Mouse (Mus musculus) small intestine, adult 2 months (tissue): ENCODE data around the gene Terb1. TPM values are rescaled to one million over a fixed set of nuclear protein-coding genes. Genes with fewer than 3 reads are reported as not detected.

ENCODE experiments used
- H3K27ac ChIP-seq: fragments of 200-500 bp; 2 replicates; pipeline ENCODE4 v1.5.1; 2012; ENCODE audit warnings: low read depth, low read length, control low read depth, inconsistent platforms; ENCODE audit not compliant: insufficient read depth
- H3K27me3 ChIP-seq: fragments of 200-500 bp; 2 replicates; pipeline ENCODE4 v1.6.1; 2012; ENCODE audit warnings: mild to moderate bottlenecking, moderate library complexity, low read length, inconsistent platforms; ENCODE audit not compliant: control insufficient read depth, insufficient read depth
- H3K36me3 ChIP-seq: fragments of 200-500 bp; 2 replicates; pipeline ENCODE4 v1.6.1; 2012; ENCODE audit warnings: mild to moderate bottlenecking, low read length, control low read depth, inconsistent platforms; ENCODE audit not compliant: control insufficient read depth, insufficient read depth
- H3K4me1 ChIP-seq: fragments of 200-500 bp; 2 replicates; pipeline ENCODE4 v1.6.1; 2012; ENCODE audit warnings: low read length, inconsistent platforms, mixed read lengths; ENCODE audit not compliant: control insufficient read depth, insufficient read depth, insufficient read length
- H3K4me3 ChIP-seq: fragments of 200-500 bp; 2 replicates; pipeline ENCODE4 v1.5.1; 2012; ENCODE audit warnings: low read depth, mild to moderate bottlenecking, control low read depth, inconsistent platforms, low read length, moderate library complexity
- CTCF ChIP-seq: fragments of 200-500 bp; IDR thresholded peaks from 2 replicates; pipeline ENCODE4 v1.5.1; 2012; ENCODE audit warnings: low read depth, mild to moderate bottlenecking, control low read depth, inconsistent platforms, low read length, moderate library complexity, mixed read lengths; ENCODE audit not compliant: insufficient replicate concordance, insufficient read length; ENCODE audit errors: extremely low read depth
- POLR2A ChIP-seq: fragments of 200-500 bp; IDR thresholded peaks from 2 replicates; pipeline ENCODE4 v1.6.1; 2012; ENCODE audit warnings: low read depth, mild to moderate bottlenecking, control low read depth, inconsistent platforms, low read length, moderate library complexity
- WGBS: fragments of 180-500 bp; shearing (Covaris S2); methylation state at CpG from one replicate; pipeline ENCODE4 v1.1.7; 2018; 5-methylcytosine and 5-hydroxymethylcytosine counted together
- polyA plus RNA-seq: library from polyadenylated mRNA; depleted of rRNA; stranded (reverse); fragments of >200 nt; gene quantifications from 2 replicates; pipeline ENCODE4 v1.2.3, GENCODE M21; 2012

Gene Terb1
- polyA plus RNA-seq, 1 experiment = not detected

- H3K36me3 ChIP-seq = no peaks in the 10 kb centered on the region
- H3K27me3 ChIP-seq = peaks cover 26% of the 10 kb centered on the region
- no peak overlapping the region for H3K4me3 ChIP-seq
- H3K27ac ChIP-seq = no peak overlapping the region
- H3K4me1 ChIP-seq = peaks cover 9% of the 10 kb centered on the region
- WGBS = 63% methylated on average over 7 of the region's 7 CpGs
- TF ChIP-seq POLR2A = no peak
- TF ChIP-seq CTCF = no peak
Observed at GRCm38 (mm10) chr8:104540238-104540637, 30.5 kb upstream of the Terb1 start.

GRCm38 (mm10) chr8:104539566-104539965 is 29.9 kb upstream of the Terb1 start:
- no peak overlapping the region for H3K27ac ChIP-seq
- no peak for TF ChIP-seq POLR2A
- no peak for TF ChIP-seq CTCF
- WGBS = 68% methylated on average over 2 of the region's 2 CpGs
- H3K27me3 ChIP-seq = peaks cover 26% of the 10 kb centered on the region
- no peaks in the 10 kb centered on the region for H3K36me3 ChIP-seq
- H3K4me3 ChIP-seq = no peak overlapping the region
- H3K4me1 ChIP-seq = peaks cover 9% of the 10 kb centered on the region

- H3K36me3 ChIP-seq = no peaks in the 10 kb centered on the region
- no peak overlapping the region for H3K4me3 ChIP-seq
- H3K4me1 ChIP-seq = peaks cover 9% of the 10 kb centered on the region
- H3K27me3 ChIP-seq = peaks cover 26% of the 10 kb centered on the region
- no peak for TF ChIP-seq CTCF
- no peak for TF ChIP-seq POLR2A
- WGBS = 90% methylated on average over 4 of the region's 4 CpGs
- no peak overlapping the region for H3K27ac ChIP-seq
Observed at GRCm38 (mm10) chr8:104538896-104539295, 29.2 kb upstream of the Terb1 start.

- Histone ChIP-seq H3K27ac (0 out of 2 replicates have a peak overlapping the region, but pooled peaks have one; percentile 50), H3K36me3 (no peaks in the 10 kb centered on the region), H3K27me3 (peaks cover 8% of the 10 kb centered on the region), H3K4me3 (no peak overlapping the region), H3K4me1 (peaks cover 5% of the 10 kb centered on the region)
- 80% methylated on average over 4 of the region's 4 CpGs for WGBS
- no peak for TF ChIP-seq POLR2A
- no peak for TF ChIP-seq CTCF
Observed at GRCm38 (mm10) chr8:104536028-104536427, 26.3 kb upstream of the Terb1 start.

- Histone ChIP-seq H3K4me1 (no peaks in the 10 kb centered on the region; the same call in 1 of the 2 replicates), H3K4me3 (peak overlapping the region; percentile 97), H3K36me3 (no peaks in the 10 kb centered on the region; the same call in 1 of the 2 replicates), H3K27ac (peak overlapping the region; percentile 50), H3K27me3 (peaks cover 2% of the 10 kb centered on the region)
- 5% methylated on average over 7 of the region's 7 CpGs for WGBS
- TF ChIP-seq CTCF (no peak), POLR2A (no peak)
Observed at GRCm38 (mm10) chr8:104535378-104535777, 25.7 kb upstream of the Terb1 start.

GRCm38 (mm10) chr8:104534779-104535141 is 25.1 kb upstream of the Terb1 start:
- Histone ChIP-seq H3K4me1 (no peaks in the 10 kb centered on the region; the same call in 1 of the 2 replicates), H3K27ac (peak overlapping the region; percentile 50), H3K4me3 (peak overlapping the region; percentile 97), H3K27me3 (no peaks in the 10 kb centered on the region), H3K36me3 (peaks cover 3% of the 10 kb centered on the region)
- 2% methylated on average over 9 of the region's 9 CpGs for whole genome bisulfite sequencing
- TF ChIP-seq CTCF (no peak), POLR2A (no peak)

- peak; percentile 96 for TF ChIP-seq CTCF
- peak; percentile 93 for TF ChIP-seq POLR2A
- H3K4me3 ChIP-seq = peak within 1 kb of the TSS; percentile 97
- under 1% methylated on average over 70 of the region's 70 CpGs for WGBS
- no peaks in the 10 kb centered on the region for H3K27me3 ChIP-seq
- peaks cover 9% of the 10 kb centered on the region for H3K36me3 ChIP-seq
- no peaks in the 10 kb centered on the region; the same call in 1 of the 2 replicates for H3K4me1 ChIP-seq
- H3K27ac ChIP-seq = peak within 1 kb of the TSS; percentile 84
Observed at GRCm38 (mm10) chr8:104533971-104534778, 24.5 kb upstream of the Terb1 start, which contains the start of the genes Nae1 and Car7. Gene Nae1 (minus strand): TSS chr8:104534637. Gene Car7 (plus strand): TSS chr8:104534689.
